Mouse (Mus musculus): Measurements from ENCODE around the gene Gpsm1. TPM values are rescaled to one million over a fixed set of nuclear protein-coding genes. Genes with fewer than 3 reads are reported as not detected.
"Not testable (repeated sequence)": the region's sequence is repeated elsewhere in the genome, so short reads cannot be mapped to it uniquely, and the experiment has no call there.

Gpsm1 gene
- total and polyA plus RNA-seq, 3 experiments = 9.4 to 20.0 (median 14.9) TPM

DNA sequence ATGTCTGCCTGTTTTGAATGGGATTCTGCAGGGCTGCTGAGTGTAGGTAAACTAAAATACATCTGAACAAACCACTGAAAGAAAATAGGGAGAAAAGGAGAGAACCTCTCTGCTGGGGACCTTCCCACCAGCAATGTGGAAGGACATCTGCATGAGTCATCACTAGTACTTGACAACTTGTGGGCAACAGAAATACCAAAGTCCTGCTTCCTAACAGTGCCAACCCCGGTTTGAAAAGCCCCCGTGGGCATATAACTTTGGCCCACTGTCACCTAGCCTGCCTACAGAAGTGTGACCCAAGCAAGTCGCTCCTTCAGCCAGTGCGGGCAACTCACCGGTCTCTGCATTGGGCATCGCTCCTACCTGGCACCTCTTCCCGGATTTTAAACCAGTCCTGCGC, 57.1 kb downstream of the Gpsm1 start:
- peak; percentile 29 for DNase-seq

DNA sequence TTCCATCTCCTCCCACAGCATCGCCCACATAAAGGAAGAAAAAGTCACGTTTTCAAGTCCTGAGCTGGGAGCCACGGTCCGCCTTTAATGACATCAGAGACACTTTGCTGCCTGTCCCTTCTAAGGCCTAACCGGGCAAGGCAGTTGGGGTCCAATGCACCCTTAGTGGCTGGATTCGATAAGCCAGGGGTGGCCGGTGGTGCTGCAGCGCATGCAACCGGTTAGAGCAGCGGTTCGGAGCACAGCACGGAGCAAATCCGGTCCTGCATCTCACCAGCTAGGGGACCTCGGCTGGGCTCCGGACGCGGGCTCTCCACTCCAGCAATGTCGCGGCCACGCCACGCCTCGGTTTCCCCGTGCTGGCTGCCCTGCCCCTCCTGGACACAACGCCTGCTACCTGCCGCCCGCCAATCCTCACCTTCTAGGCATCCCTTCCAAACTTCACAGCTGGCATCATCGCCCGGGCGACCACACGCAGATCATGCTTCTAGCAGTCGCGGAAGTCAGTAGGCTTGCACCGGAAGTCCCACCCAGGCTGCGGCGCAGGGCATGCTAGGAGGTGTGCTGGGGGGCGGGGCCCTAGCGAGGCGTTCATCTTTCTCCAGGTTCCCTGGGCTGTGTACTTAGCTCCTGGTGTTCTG, 64.9 kb downstream of the Gpsm1 start, which contains the start of gene Snapc4:
Gene Snapc4, minus strand, starts transcription at position 523 of the 641 bp plus-strand sequence.
- DNase-seq = peak; percentile 91

DNA sequence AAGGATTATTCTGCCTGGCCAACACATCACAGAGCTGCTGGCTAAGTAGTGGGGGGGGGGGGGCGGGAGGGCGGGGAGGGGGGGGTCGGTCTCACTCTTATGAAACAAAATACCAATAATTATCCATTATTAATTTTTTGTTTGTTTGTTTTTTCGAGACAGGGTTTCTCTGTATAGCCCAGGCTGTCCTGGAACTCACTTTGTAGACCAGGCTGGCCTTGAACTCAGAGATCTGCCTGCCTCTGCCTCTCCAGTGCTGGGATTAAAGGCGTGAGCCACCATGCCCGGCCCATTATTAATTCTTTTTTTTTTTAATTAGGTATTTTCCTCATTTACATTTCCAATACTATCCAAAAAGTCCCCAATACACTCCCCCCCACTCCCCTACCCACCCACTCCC, 65.6 kb downstream of the Gpsm1 start:
- DNase-seq = not testable (repeated sequence)

DNA sequence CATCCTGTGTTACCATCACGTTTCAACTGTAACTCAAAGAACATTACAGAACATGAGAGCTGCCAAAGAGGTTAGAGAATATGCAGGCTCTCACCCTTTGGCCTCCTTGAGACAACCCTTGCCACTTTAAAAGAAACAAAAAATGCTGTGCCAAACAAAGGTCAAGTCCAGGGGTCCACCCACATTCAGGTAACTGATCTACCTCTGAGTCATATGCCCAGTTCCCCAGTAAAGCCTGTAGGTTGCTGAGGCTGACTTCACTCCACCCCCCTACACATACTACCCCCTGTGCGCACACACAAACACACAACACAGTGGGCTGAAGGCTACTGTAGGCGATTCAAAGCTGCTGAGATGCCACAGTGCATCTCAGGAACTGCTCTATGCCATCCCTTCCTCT, 72.4 kb downstream of the Gpsm1 start:
- no peak for DNase-seq

DNA sequence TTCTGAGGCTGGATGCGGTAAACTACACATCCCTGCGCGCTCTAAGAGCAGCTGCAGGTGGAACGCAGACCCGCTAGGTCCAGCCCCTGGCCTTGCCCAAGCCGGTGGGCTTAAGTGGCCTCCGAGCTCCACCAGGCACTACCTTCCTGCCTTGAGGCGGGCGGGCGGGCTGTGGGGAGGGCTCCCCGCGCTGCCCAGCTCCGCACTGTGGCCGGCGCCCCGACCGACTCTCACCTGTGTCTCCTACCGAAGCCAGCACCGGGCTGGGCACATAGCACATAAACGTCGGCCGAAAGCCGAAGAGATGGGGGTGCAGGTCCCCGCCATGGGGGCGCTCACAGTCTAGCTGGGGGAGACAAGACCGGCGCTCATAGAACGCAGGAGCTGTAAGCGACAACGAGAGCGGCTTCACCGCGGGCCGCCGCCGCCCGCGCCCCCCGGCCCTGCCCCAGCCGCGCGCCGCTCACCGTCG, 73.4 kb downstream of the Gpsm1 start:
- DNase-seq = peak; percentile 16

DNA sequence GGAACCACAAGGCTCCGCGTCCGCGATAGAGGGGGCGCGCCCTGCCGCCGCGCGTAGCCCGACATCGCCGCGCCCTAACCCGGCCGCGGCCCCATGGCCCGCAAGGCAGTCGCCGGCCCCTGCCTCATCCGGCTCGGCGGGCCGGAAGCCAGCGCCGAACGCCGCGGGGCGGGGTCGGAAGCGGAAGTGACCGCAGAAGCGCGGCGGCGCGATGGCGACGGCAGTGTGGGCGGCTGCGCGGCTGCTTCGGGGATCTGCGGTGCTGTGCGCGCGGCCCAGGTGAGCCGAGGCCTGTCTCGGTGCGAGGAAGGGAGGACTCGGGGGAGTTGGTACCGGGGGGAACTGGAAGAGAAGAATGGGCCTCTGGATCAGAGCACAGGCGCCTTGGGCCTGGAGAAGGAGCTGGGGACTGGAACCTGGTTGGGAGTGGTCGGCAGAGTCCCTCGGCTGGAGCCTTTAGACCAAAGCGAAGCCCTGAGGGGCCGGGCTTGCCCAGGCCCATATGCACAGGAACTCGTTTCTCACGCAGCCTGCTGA, 73.9 kb downstream of the Gpsm1 start, which contains the start of the genes Entr1 and Pmpca:
Gene Entr1, minus strand, starts transcription at position 163 of the 537 bp plus-strand sequence.
Gene Pmpca, plus strand, starts transcription at position 186 of the 537 bp plus-strand sequence.
- peak; percentile 92 for DNase-seq

DNA sequence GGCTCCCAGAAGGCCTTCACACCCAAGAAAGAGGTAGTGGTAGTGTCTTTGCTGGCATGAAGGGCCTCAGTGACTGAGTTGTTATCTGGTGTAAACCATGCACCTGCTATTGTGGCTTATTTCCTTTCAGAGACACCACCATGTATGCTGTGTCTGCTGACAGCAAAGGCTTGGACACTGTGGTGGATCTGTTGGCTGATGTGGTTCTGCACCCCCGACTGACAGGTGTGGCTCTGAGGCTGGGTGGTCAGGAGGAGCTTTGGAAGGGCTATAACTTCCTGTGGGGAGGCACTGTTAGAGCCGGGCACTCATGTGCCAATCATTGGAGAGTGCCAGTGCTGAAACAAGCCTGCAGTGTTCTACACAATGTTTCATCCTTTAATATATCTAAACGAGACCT, 75.6 kb downstream of the Gpsm1 start:
- DNase-seq = no peak

DNA sequence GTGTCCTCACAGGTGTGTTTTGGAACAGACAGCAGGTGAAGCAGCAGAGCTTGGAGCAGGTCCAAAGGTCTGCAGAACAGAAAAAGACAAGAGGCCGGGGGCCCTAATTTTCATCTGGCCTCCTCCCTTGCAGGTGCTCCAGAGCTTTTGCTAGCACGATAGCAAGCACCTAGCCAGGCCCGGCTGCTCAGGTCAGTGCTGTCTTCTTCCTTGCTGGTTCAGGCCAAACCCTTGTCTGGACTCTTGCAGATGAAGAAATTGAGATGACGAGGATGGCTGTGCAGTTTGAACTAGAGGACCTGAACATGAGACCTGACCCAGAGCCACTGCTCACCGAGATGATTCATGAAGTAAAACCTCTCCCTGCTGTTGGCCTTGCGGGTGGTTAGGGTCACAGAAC, 76.3 kb downstream of the Gpsm1 start:
- DNase-seq = no peak

Other genes starting within 250 kb of the Gpsm1 start
- gene Nacc2, start 192.3 kb upstream of the Gpsm1 start, total RNA-seq (2021) = 10 to 100 TPM; 36.1 to 52.3 TPM
- gene Nacc2, start 192.3 kb upstream of the Gpsm1 start, polyA plus RNA-seq (2012; rRNA removed) = 69.8 and 94.3 TPM in 2 replicates
- 1 to 10 TPM in 1 of 2 experiments, not detected in 1; 2.6 TPM for gene Lhx3, start 107.2 kb upstream of the Gpsm1 start, total RNA-seq (2021)
- 0.84 and 1.4 TPM in 2 replicates for gene Lhx3, start 107.2 kb upstream of the Gpsm1 start, polyA plus RNA-seq (2012; rRNA removed)
- 10 to 100 TPM; 16.6 to 22.5 TPM for gene Qsox2, start 78.0 kb upstream of the Gpsm1 start, total RNA-seq (2021)
- 24.3 and 25.4 TPM in 2 replicates for gene Qsox2, start 78.0 kb upstream of the Gpsm1 start, polyA plus RNA-seq (2012; rRNA removed)
- gene Ccdc187, start 21.0 kb upstream of the Gpsm1 start, total RNA-seq (2021) = 1 to 10 TPM in 1 of 2 experiments, under 1 TPM in 1; 0.58 to 1.0 TPM
- 0.51 and 0.83 TPM in 2 replicates for gene Ccdc187, start 21.0 kb upstream of the Gpsm1 start, polyA plus RNA-seq (2012; rRNA removed)
- 10 to 100 TPM; 20.6 to 25.6 TPM for gene Dnlz, start 36.6 kb downstream of the Gpsm1 start, total RNA-seq (2021)
- gene Dnlz, start 36.6 kb downstream of the Gpsm1 start, polyA plus RNA-seq (2012; rRNA removed) = 30.6 and 31.1 TPM in 2 replicates
- 1 to 10 TPM; 1.3 to 1.7 TPM for gene Card9, start 45.4 kb downstream of the Gpsm1 start, total RNA-seq (2021)
- gene Card9, start 45.4 kb downstream of the Gpsm1 start, polyA plus RNA-seq (2012; rRNA removed) = 4.9 and 5.0 TPM in 2 replicates
- gene Snapc4, start 65.1 kb downstream of the Gpsm1 start, total RNA-seq (2021) = 10 to 100 TPM; 19.1 to 23.3 TPM
- 42.8 and 55.3 TPM in 2 replicates for gene Snapc4, start 65.1 kb downstream of the Gpsm1 start, polyA plus RNA-seq (2012; rRNA removed)
- 100 to 1,000 TPM in 1 of 2 experiments, 10 to 100 TPM in 1; 95.6 to 121 TPM for gene Entr1, start 73.8 kb downstream of the Gpsm1 start, total RNA-seq (2021)
- gene Entr1, start 73.8 kb downstream of the Gpsm1 start, polyA plus RNA-seq (2012; rRNA removed) = 93.3 TPM in 2 replicates
- gene Pmpca, start 73.8 kb downstream of the Gpsm1 start, total RNA-seq (2021) = 100 to 1,000 TPM; 144 to 148 TPM
- gene Pmpca, start 73.8 kb downstream of the Gpsm1 start, polyA plus RNA-seq (2012; rRNA removed) = 50.1 and 79.3 TPM in 2 replicates
- 10 to 100 TPM; 17.2 to 18.0 TPM for gene Inpp5e, start 93.7 kb downstream of the Gpsm1 start, total RNA-seq (2021)
- 35.2 and 36.2 TPM in 2 replicates for gene Inpp5e, start 93.7 kb downstream of the Gpsm1 start, polyA plus RNA-seq (2012; rRNA removed)
- gene Sec16a, start 129.7 kb downstream of the Gpsm1 start, total RNA-seq (2021) = 10 to 100 TPM; 46.4 to 70.8 TPM
- 70.1 and 84.9 TPM in 2 replicates for gene Sec16a, start 129.7 kb downstream of the Gpsm1 start, polyA plus RNA-seq (2012; rRNA removed)
- gene Notch1, start 201.1 kb downstream of the Gpsm1 start, total RNA-seq (2021) = 10 to 100 TPM; 17.6 to 21.1 TPM
- 37.1 and 49.2 TPM in 2 replicates for gene Notch1, start 201.1 kb downstream of the Gpsm1 start, polyA plus RNA-seq (2012; rRNA removed)